ENCODE assay signal across 18 mouse cellular contexts in the genomic region with DNA sequence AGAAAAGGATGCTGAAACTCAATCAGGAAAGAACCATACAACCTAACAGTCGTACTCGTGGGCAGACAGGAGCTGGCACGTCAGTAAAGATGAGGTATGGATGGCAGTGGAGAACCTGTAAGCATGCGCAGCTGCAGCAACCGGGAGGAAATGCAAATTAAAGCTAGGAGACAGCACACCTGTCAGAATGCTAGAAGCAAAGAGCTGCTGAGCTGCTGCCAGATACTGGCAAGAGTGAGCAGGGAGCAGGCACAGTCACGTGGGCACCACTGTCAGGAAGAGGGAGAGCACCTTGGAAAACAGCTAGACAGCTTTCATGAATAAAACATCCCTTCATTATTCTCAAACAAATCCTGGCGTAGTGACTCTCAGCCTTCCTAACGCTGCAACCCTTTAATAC. TPM values are rescaled to one million over a fixed set of nuclear protein-coding genes. Genes with fewer than 3 reads are reported as not detected.
DNase-seq lines count a peak whose midpoint lies in the region; ATAC-seq lines count a peak whose summit lies in the region.
"Had no signal": no experiment of that assay in that cellular context is flagged by ENCODE, and none has a peak within 500 bp of the region (broad histone marks: within the 10 kb centered on the region; RNA-seq: fewer than 3 reads in every experiment).

No protein-coding gene starts in this region.

- H3K4me3 ChIP-seq in forebrain, embryonic 14.5 days (ENCODE audit: low read depth, low read length) = no peak overlapping the region
- H3K4me3 ChIP-seq in hindbrain, embryonic 15.5 days = no peak overlapping the region
- no peak overlapping the region for H3K4me3 ChIP-seq in neural tube, embryonic 15.5 days (replicated peaks)
- H3K4me3 ChIP-seq: kidney, embryonic 15.5 days had no signal

- 43% methylated on average over 8 of the region's 8 CpGs for WGBS in forebrain, embryonic 14.5 days
- WGBS in hindbrain, embryonic 15.5 days = 28% methylated on average over 8 of the region's 8 CpGs
- 36% methylated on average over 8 of the region's 8 CpGs for WGBS in neural tube, embryonic 15.5 days

- no peaks in the 10 kb centered on the region for H3K9me3 ChIP-seq in forebrain, embryonic 14.5 days (replicated peaks; ENCODE audit: control insufficient read depth, low read length)
- no peaks in the 10 kb centered on the region for H3K9me3 ChIP-seq in hindbrain, embryonic 15.5 days
- no peaks in the 10 kb centered on the region for H3K9me3 ChIP-seq in neural tube, embryonic 15.5 days (replicated peaks)
- H3K9me3 ChIP-seq: kidney, embryonic 15.5 days had no signal

- intact Hi-C loops in heart, postnatal 14 days (cut with DNase I) = loop anchor here (5.0 kb wide), 1 partner anchor 151 kb away; no protein-coding TSS in a partner anchor
- intact Hi-C loops in heart, postnatal 10 days (cut with DNase I) = loop anchor here (5.0 kb wide), 1 partner anchor 151 kb away; no protein-coding TSS in a partner anchor

- H3K27me3 ChIP-seq in forebrain, embryonic 14.5 days (replicated peaks; ENCODE audit: control insufficient read depth, insufficient read depth, low read length) = no peaks in the 10 kb centered on the region
- no peaks in the 10 kb centered on the region for H3K27me3 ChIP-seq in hindbrain, embryonic 15.5 days
- no peaks in the 10 kb centered on the region for H3K27me3 ChIP-seq in neural tube, embryonic 15.5 days (replicated peaks)

- H3K9ac ChIP-seq in forebrain, embryonic 14.5 days (ENCODE audit: low read length) = no peak overlapping the region
- H3K9ac ChIP-seq in hindbrain, embryonic 15.5 days = no peak overlapping the region
- no peak overlapping the region for H3K9ac ChIP-seq in neural tube, embryonic 15.5 days (replicated peaks)
- H3K9ac ChIP-seq: kidney, embryonic 15.5 days had no signal

- no peak overlapping the region for H3K27ac ChIP-seq in forebrain, embryonic 14.5 days (ENCODE audit: low read depth, low read length)
- peak overlapping the region; percentile 72 for H3K27ac ChIP-seq in hindbrain, embryonic 15.5 days (replicated peaks)
- peak overlapping the region; percentile 49 for H3K27ac ChIP-seq in neural tube, embryonic 15.5 days (replicated peaks)
- H3K27ac ChIP-seq: kidney, embryonic 15.5 days had no signal

- H3K4me2 ChIP-seq in forebrain, embryonic 14.5 days (ENCODE audit: low read length) = no peak overlapping the region
- 0 out of 2 replicates have a peak overlapping the region, but pooled peaks have one; percentile 22 for H3K4me2 ChIP-seq in hindbrain, embryonic 15.5 days
- 0 out of 2 replicates have a peak overlapping the region, but pooled peaks have one; percentile 6 for H3K4me2 ChIP-seq in neural tube, embryonic 15.5 days
- H3K4me2 ChIP-seq: kidney, embryonic 15.5 days had no signal

- H3K4me1 ChIP-seq in forebrain, embryonic 14.5 days (ENCODE audit: control insufficient read depth, insufficient read depth, low read length) = peaks cover 4% of the 10 kb centered on the region; the same call in 1 of the 2 replicates
- H3K4me1 ChIP-seq in hindbrain, embryonic 15.5 days (replicated peaks) = peaks cover 33% of the 10 kb centered on the region
- peaks cover 44% of the 10 kb centered on the region for H3K4me1 ChIP-seq in neural tube, embryonic 15.5 days

- peak; percentile 28 for DNase-seq in layer of hippocampus, adult 9-11 months
- no peak for DNase-seq in layer of hippocampus, adult 8-10 months (ENCODE audit: low spot score in 2 of 2)
- DNase-seq in forebrain, embryonic 14.5 days (ENCODE audit: low spot score) = peak; percentile 74
- no peak for DNase-seq in heart, postnatal 14 days
- DNase-seq in embryo, embryonic 9.5 days (ENCODE audit: extremely low spot score) = no peak
- no peak for DNase-seq in heart, postnatal 10 days
- DNase-seq: adrenal gland, adult 2 months had no signal

- peak; percentile 74 for ATAC-seq in forebrain, embryonic 14.5 days
- ATAC-seq in hindbrain, embryonic 15.5 days (ENCODE audit: low FRiP score, low read depth) = peak; percentile 82
- peak; percentile 57; the same call in 1 of the 2 replicates for ATAC-seq in neural tube, embryonic 15.5 days (ENCODE audit: low FRiP score)
- ATAC-seq: lung, postnatal 0 days had no signal

- no peaks in the 10 kb centered on the region for H3K36me3 ChIP-seq in forebrain, embryonic 14.5 days (ENCODE audit: control insufficient read depth, insufficient read depth, low read length)
- no peaks in the 10 kb centered on the region for H3K36me3 ChIP-seq in hindbrain, embryonic 15.5 days
- H3K36me3 ChIP-seq in neural tube, embryonic 15.5 days = no peaks in the 10 kb centered on the region
- H3K36me3 ChIP-seq: kidney, embryonic 15.5 days had no signal

RNA-seq across cellular contexts. Expression of a gene that starts 42.9 kb away (rescaled TPM):
- total RNA-seq in layer of hippocampus, adult 8-10 months (2022) = not detected
- not detected in 2 replicates for polyA plus RNA-seq in forebrain, embryonic 14.5 days (2014; fragmentation: Nextera tagmentation; extraction: Ambion mirVana)
- not detected in 2 replicates for polyA plus RNA-seq in hindbrain, embryonic 15.5 days (2015; fragmentation: Nextera tagmentation; extraction: Ambion mirVana)
- polyA plus RNA-seq in neural tube, embryonic 15.5 days (2015; fragmentation: Nextera tagmentation; extraction: Ambion mirVana) = not detected in 2 replicates
- not detected for total RNA-seq in heart, postnatal 14 days (2021)
- total RNA-seq in heart, postnatal 10 days (2021) = not detected
- total RNA-seq: adrenal gland, adult 2 months; granulocyte monocyte progenitor cell, adult 5-6 weeks; hematopoietic stem cell, adult 5-6 weeks; layer of hippocampus, postnatal 25 days; liver, adult 2 months; monocyte, adult 5-6 weeks had no signal
- polyA plus RNA-seq: adrenal gland, adult 2 months; embryonic facial prominence, embryonic 11.5 days; kidney, embryonic 15.5 days; liver, adult 2 months; lung, postnatal 0 days had no signal

RNA-seq across cellular contexts. Expression of a gene that starts 56.6 kb away (rescaled TPM):
- total RNA-seq in layer of hippocampus, adult 8-10 months (2022) = not detected
- not detected in 2 replicates for polyA plus RNA-seq in forebrain, embryonic 14.5 days (2014; fragmentation: Nextera tagmentation; extraction: Ambion mirVana)
- not detected in 2 replicates for polyA plus RNA-seq in hindbrain, embryonic 15.5 days (2015; fragmentation: Nextera tagmentation; extraction: Ambion mirVana)
- not detected in 2 replicates for polyA plus RNA-seq in neural tube, embryonic 15.5 days (2015; fragmentation: Nextera tagmentation; extraction: Ambion mirVana)
- total RNA-seq in heart, postnatal 14 days (2021) = not detected
- not detected for total RNA-seq in heart, postnatal 10 days (2021)
- total RNA-seq: adrenal gland, adult 2 months; granulocyte monocyte progenitor cell, adult 5-6 weeks; hematopoietic stem cell, adult 5-6 weeks; layer of hippocampus, postnatal 25 days; liver, adult 2 months; monocyte, adult 5-6 weeks had no signal
- polyA plus RNA-seq: adrenal gland, adult 2 months; embryonic facial prominence, embryonic 11.5 days; kidney, embryonic 15.5 days; liver, adult 2 months; lung, postnatal 0 days; testis, adult 2 months had no signal

Comparison
In these comparisons a context has a peak if more than half of its experiments do, and no peak if none do; other contexts are left out.
1. DNase-seq: peak in layer of hippocampus, adult 9-11 months (single experiment) and forebrain, embryonic 14.5 days (single experiment); none in layer of hippocampus, adult 8-10 months (0 of 2), heart, postnatal 14 days (0 of 2), embryo, embryonic 9.5 days (single experiment) and heart, postnatal 10 days (0 of 2).
2. Peak in every context shown above with its lines, with median percentiles within 50 percentile points of each other: ATAC-seq.